Mouse (Mus musculus): ENCODE data around the gene Gpbp1. TPM values are rescaled to one million over a fixed set of nuclear protein-coding genes. Genes with fewer than 3 reads are reported as not detected.

Gpbp1 gene
- total RNA-seq, 2 experiments from 2014 or later = 113 to 177 TPM

Other genes with a start within 250 kb of the Gpbp1 start
- gene Actbl2, start 235.1 kb downstream of the Gpbp1 start, total RNA-seq (2015; ENCODE audit: low replicate concordance) = not detected in 2 replicates
- gene Actbl2, start 235.1 kb downstream of the Gpbp1 start, total RNA-seq (2017; ENCODE audit: low replicate concordance) = 0.14 TPM in 1 of 2 replicates, not detected in the other
- not detected in 2 replicates for gene Gm49496, start 59.8 kb upstream of the Gpbp1 start, total RNA-seq (2015; ENCODE audit: low replicate concordance)
- not detected in 2 replicates for gene Gm49496, start 59.8 kb upstream of the Gpbp1 start, total RNA-seq (2017; ENCODE audit: low replicate concordance)
- not detected in 2 replicates for gene Gm10198, start 102.7 kb upstream of the Gpbp1 start, total RNA-seq (2015; ENCODE audit: low replicate concordance)
- gene Gm10198, start 102.7 kb upstream of the Gpbp1 start, total RNA-seq (2017; ENCODE audit: low replicate concordance) = not detected in 2 replicates
- gene Mier3, start 190.9 kb upstream of the Gpbp1 start, total RNA-seq (2015; ENCODE audit: low replicate concordance) = 18.4 and 24.8 TPM in 2 replicates
- gene Mier3, start 190.9 kb upstream of the Gpbp1 start, total RNA-seq (2017; ENCODE audit: low replicate concordance) = 34.7 and 39.4 TPM in 2 replicates

Measured in erythroblast, adult 5-6 weeks (primary cell).